Comparison of ENCODE assay signal across 9 mouse cellular contexts in the genomic region with DNA sequence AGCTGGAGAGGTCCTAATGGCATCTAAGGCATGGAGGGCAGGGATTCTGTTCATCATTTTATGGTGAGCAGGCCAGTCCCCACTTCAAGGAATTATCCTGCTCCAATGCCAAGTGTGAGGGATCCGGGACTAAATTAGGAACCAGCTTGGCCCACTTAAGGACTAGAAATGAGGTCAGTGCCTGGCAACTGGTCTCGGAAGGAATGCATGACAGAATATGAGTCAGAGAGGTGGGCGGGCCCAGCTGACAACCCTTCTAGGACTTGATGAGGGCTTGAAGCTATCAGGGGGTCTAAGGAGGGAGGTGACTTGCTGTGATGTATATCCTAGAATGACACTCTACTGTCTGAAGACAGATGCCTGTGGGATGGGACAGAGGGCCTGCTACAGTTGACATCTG.
A peak's percentile ranks its signal among the peaks of the same experiment; 100 is the strongest.
DNase-seq lines count a peak whose midpoint lies in the region; TF ChIP-seq lines count a peak whose summit lies in the region.
"Had no signal": no experiment of that assay in that cellular context is flagged by ENCODE, and none has a peak within 500 bp of the region (broad histone marks: within the 10 kb centered on the region; RNA-seq: fewer than 3 reads in every experiment).

No protein-coding gene starts in this region.

- peak overlapping the region; percentile 29; the same call in 1 of the 2 replicates for H3K27ac ChIP-seq in cortical plate, adult 2 months (ENCODE audit: insufficient read depth, low read length)
- H3K27ac ChIP-seq in forebrain, embryonic 10.5 days = no peak overlapping the region

- TF ChIP-seq CTCF in cortical plate, adult 2 months (IDR thresholded peaks at IDR 0.05; ENCODE audit: extremely low read depth, insufficient read depth, low read length) = no peak

- no peak overlapping the region for H3K4me3 ChIP-seq in cortical plate, adult 2 months (ENCODE audit: insufficient read depth, low read length)
- H3K4me3 ChIP-seq in forebrain, embryonic 10.5 days = no peak overlapping the region

- no peaks in the 10 kb centered on the region for H3K4me1 ChIP-seq in cortical plate, adult 2 months (ENCODE audit: control insufficient read depth, insufficient read depth, low read length)
- H3K4me1 ChIP-seq in forebrain, embryonic 10.5 days = no peaks in the 10 kb centered on the region

- no peaks in the 10 kb centered on the region for H3K27me3 ChIP-seq in forebrain, embryonic 10.5 days (ENCODE audit: poor library complexity, severe bottlenecking)

- intact Hi-C loops in heart, postnatal 14 days (cut with DNase I) = no loop called here

- 86% methylated on average over 3 of the region's 3 CpGs for WGBS in forebrain, embryonic 10.5 days

- H3K9me3 ChIP-seq in forebrain, embryonic 10.5 days = no peaks in the 10 kb centered on the region

- peak; percentile 47 for DNase-seq in retina, postnatal 1 day
- no peak for DNase-seq in retina, embryonic 14.5 days (ENCODE audit: low spot score)
- DNase-seq in heart, postnatal 14 days = peak; percentile 23 to 65
- peak; percentile 85 for DNase-seq in telencephalon, adult 2 months (ENCODE audit: low read depth, low spot score)
- DNase-seq in forebrain, embryonic 10.5 days (ENCODE audit: extremely low spot score, low spot score) = no peak
- DNase-seq in kidney, postnatal 25 days = no peak
- DNase-seq: kidney, adult 9 months; thymus, postnatal 25 days had no signal

- H3K36me3 ChIP-seq in forebrain, embryonic 10.5 days (replicated peaks) = no peaks in the 10 kb centered on the region

- TF ChIP-seq POLR2A in cortical plate, adult 2 months (IDR thresholded peaks at IDR 0.05; ENCODE audit: extremely low read depth, insufficient read depth, low read length) = no peak

Comparison
In these comparisons a context has a peak if more than half of its experiments do, and no peak if none do; other contexts are left out.
1. DNase-seq: peak in retina, postnatal 1 day (single experiment), heart, postnatal 14 days (2 of 2) and telencephalon, adult 2 months (single experiment); none in retina, embryonic 14.5 days (single experiment), forebrain, embryonic 10.5 days (single experiment) and kidney, postnatal 25 days (0 of 2).